Mouse (Mus musculus) liver, embryonic 14.5 days (tissue): Measurements from ENCODE around the gene Ppfibp1.

ENCODE experiments used
- CTCF ChIP-seq: IDR thresholded peaks from 2 replicates; pipeline ENCODE4 v1.5.1; 2016; ENCODE audit warnings: antibody characterized with exemption, low read depth, control low read depth
- EP300 ChIP-seq: IDR thresholded peaks from 2 replicates; pipeline ENCODE4 v1.6.1; 2016; ENCODE audit warnings: antibody characterized with exemption, low read depth

- TF ChIP-seq CTCF (no peak), EP300 (no peak)
Observed at GRCm38 (mm10) chr6:146877425-146878045, 10.8 kb upstream of the Ppfibp1 start.
